Mouse (Mus musculus) layer of hippocampus, adult 18-20 months (tissue): ENCODE data around the gene Naa60. TPM values are rescaled to one million over a fixed set of nuclear protein-coding genes. Genes with fewer than 3 reads are reported as not detected.

ENCODE experiments used
- DNase-seq, 2 experiments: peaks; one replicate each; pipeline ENCODE4 v3.0.0; 2022; ENCODE audit warnings: low spot score in 2 of 2
- total RNA-seq, 2 experiments: library from RNA; stranded (reverse); gene quantifications; 2 replicates each; pipeline ENCODE4 v1.2.3; 2021

Gene Naa60
- total RNA-seq, 2 experiments from 2014 or later, result 86.7 to 91.4 TPM

DNA sequence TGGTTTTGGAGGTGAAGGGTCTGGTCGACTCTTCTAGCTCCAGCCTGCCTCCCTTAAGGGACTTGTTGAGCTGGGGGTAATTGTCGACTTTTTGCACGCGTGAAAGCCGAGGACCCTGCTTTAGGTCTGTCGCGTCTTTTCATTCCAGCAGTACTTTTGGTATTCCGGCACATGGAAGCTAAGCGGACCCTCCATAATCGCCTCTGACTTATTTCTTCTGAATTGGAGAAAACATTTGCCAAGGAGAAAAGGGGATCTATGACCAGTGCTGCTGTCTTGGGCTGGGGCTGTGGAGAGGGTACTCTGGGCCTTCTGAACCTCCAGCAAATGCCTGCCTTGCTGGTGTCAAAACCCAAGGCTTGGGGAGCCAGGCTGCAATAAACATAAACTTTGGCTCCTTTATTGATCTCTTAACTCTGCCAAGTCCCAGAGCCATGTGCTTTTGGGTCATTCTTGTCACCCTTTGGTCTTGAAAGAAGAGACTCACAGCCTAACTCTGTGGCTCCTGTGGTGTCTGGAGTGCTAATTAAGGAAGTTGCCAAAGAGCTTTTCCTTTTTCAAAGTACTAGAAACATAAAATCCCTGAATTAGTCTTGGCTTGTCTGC lies 13.0 kb downstream of the Naa60 start:
- no peak for DNase-seq

DNA sequence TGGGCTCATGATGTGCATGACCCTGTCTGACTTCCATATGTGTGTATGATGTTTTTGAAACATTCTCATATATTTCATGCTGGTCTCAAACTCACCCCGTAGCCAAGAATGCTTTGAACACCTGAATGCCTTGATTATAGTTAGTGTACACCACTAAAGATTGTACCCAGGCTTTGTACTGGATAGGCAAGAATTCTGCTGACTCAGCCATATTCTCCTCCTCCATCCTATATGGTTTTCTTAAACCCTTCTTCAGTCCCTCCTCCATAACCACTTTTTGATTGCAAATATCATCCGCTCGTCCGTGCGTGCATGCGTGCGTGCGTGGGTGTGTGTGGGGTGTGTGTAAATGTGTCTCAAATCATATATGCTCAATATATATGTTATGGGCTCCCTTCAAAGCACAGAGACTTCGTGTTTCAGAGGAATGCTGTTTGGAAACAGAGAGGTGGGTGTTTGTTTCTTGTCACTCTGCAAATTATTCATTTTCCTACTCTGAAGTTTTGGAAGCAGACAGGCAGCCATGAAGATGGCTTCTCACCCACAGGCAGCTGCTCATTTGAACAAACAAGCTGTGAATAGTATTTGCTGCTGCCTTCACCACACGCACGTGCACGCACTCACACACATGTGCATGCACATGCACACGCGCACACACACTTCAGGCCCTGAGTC lies 19.6 kb downstream of the Naa60 start:
- peak in 1 of 2 experiments; percentile 63 for DNase-seq

- no peak for DNase-seq
These were observed 21.6 kb downstream of the Naa60 start for GRCm38 (mm10) chr16:3893739-3894138.

- DNase-seq, result no peak
These were observed 23.1 kb downstream of the Naa60 start for GRCm38 (mm10) chr16:3895173-3895792.

DNA sequence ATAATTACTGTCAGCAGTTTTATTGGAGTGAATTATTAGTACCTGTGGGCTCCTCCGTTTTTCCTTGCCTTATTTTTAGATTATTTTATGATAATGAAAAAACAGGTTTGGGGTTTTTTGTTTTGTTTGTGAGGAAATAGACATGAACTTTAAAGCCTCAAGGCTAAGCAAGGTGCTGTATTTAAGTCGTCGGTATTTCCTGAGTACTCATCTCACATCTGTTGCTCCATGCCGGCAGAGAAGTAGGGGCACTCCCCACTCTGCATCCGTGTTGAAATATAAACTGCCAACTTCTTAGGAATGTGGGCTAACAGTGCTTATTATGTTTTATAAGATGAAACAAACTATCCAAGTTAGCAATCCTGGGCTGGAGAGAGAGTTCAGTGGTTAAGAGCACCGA lies 23.9 kb downstream of the Naa60 start:
- DNase-seq, result no peak

DNA sequence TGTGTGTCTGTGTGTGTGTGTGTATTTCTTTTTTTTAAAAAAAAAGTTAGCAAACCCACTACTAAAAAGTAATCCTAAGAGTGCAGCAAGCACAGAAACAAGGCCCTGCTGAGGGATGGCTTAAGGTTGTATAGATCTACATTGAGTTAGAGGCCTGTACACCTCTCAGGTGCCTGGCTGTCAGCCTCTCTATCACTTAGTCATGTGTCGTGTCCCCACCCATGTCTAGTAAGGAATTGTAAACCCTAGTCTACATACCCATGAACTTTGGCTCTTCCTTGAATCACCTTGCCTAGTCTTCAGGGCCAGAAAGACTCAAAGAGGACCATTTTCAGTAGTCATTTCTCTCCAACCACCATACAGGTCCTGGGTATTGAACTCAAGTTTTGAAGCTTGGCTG lies 24.4 kb downstream of the Naa60 start:
- no peak for DNase-seq

- no peak for DNase-seq
These were observed 35.3 kb downstream of the Naa60 start for GRCm38 (mm10) chr16:3907471-3907870.

GRCm38 (mm10) chr16:3908537-3909111 lies 36.4 kb downstream of the Naa60 start, which contains the start of the genes 1700037C18Rik and Cluap1:
Gene 1700037C18Rik, minus strand, starts transcription at chr16:3908689.
Gene Cluap1, plus strand, starts transcription at chr16:3908801.
- DNase-seq, result peak; percentile 90 to 96

DNA sequence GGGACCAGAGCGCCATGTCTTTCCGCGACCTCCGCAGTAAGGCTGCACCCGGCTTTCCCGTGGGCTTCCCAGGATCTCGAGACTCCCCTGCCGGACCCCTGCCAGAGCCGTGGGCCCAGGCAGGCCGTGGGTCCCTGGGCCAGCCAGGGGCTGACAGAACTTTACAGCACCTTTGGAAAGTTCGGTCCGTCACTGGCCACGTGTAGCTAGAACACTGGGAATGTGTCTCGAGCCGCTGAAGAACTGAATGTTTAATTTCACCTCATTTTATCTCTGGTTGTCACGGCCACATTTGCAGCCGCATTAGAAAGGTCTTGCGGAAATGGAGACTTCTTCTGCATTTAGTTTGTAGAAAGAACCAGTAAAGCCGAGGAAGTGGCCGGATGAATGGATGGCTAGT lies 36.9 kb downstream of the Naa60 start:
- DNase-seq, result no peak

DNA sequence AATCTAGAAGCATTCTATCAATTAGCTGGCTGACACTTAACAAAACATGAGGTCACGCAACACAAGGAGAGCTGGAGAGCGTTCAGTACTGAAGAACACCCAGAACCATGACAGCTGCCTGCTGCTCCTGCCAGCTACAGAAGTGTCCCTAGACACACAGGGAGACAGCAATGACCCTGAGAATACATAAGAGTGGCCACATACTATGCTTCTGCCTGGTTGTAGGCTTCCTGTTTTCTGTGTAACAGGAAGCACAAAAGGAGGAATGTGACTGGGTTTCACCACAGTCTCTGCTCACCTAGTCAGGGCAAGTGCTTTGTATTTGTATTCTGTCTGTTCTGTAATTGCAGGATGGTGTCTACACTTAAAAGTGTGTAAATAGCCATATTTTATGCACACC lies 48.6 kb downstream of the Naa60 start:
- no peak for DNase-seq

DNA sequence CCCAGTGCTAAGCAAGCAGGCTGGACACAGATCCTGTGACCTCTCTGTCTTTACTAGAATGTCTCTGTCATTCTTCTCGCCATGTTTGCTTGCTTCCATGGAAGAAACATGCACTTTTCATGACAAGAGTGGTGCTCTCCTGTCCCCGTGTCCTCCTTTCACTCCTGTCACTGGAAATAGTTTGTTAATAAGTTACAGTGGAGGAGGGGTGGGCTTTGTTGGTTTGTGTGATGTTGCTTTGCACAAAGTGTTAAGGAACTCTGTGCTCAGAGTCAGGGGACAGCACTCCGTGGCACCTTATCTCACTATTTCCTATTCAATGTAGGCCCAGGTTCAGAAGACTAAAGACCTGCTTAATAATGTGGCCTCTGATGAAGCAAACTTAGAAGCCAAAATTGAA lies 51.3 kb downstream of the Naa60 start:
- no peak for DNase-seq

DNA sequence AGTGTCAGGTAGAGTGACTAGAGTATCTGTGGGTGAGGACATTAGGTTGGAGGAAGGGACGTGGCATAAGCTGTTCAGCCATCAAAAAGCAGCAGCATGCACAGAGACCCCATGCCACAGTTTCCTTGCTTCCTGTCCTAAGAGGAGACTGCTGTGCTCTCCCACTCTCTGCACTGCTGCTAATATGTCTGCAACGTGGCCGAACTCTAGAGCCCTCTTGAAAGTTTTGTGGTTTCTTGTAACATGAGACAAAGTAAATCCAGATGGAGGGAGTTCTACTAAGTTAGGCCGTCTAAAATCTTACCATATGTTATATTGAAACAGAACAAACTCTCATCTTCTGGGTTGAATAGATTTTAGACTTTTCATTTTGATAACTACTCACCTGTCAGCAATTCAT lies 51.8 kb downstream of the Naa60 start:
- no peak for DNase-seq

DNA sequence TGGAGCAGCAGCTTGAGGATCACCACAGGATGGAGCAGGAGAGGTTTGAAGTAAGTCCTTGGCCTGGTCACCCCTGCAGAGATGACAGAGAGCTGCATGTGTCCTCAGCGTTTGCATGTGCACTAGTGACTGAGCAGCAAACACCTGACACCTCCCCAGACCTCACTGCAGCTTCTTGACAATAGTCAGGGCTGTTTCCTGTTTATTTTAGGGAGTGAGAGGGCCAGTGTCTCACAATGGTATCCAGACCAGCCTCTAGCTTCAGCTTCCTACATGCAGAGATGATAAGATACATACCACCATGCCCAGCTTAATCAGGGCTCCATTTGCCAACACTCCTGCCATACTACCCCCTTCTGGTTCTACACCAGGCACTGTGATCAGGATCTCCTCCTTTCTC lies 56.4 kb downstream of the Naa60 start:
- DNase-seq, result no peak

- DNase-seq, result no peak
These were observed 57.0 kb downstream of the Naa60 start for GRCm38 (mm10) chr16:3929151-3929550.

DNA sequence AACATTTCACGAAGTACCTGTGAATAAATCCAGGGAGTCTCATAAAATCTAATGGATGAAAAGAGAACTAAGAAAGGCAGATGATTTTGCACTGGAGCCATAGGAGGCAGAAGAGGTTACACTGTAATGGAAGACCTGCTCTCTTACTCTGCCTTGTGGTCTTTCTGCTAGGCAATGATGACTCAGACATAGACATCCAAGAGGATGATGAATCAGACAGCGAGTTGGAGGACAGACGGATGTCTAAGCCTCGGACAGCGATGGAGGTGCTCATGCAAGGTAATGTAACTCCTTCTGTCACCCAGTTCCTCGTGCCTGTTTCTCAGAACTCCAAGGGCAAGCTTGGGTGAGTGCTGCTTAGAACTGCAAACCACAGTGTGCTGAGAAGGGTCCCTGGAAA lies 61.4 kb downstream of the Naa60 start:
- DNase-seq, result no peak

- no peak for DNase-seq
These were observed 61.9 kb downstream of the Naa60 start for GRCm38 (mm10) chr16:3934091-3934490.

- DNase-seq, result no peak
These were observed 62.5 kb downstream of the Naa60 start for GRCm38 (mm10) chr16:3934701-3935100.

DNA sequence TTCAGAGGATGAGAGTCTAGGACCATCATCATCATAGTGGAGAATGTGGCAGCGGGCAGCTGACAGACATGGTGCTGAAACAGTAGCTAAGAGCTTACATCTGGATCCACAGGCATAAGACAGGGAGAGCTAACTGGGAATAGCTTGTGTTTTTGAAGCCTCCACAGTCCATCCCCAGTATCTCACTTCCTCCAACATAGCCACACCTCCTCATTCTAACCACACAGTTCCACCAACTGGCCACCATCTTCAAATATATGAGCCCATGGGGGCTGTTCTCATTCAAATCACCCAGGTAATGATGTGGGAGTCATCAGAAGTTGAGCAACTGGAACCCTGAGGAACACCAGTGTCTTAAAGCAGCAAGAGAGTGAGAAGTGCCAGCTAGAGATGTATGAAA lies 79.0 kb downstream of the Naa60 start:
- DNase-seq, result no peak
